Mouse (Mus musculus) heart, embryonic 13.5 days (tissue): ENCODE data around the gene Vmn1r9. TPM values are rescaled to one million over a fixed set of nuclear protein-coding genes. Genes with fewer than 3 reads are reported as not detected.
"Not testable (repeated sequence)": the region's sequence is repeated elsewhere in the genome, so short reads cannot be mapped to it uniquely, and the experiment has no call there.

Experiments
- ATAC-seq: fragments of 200-750 bp; cut with Nextera tagmentation; 2 replicates; pipeline ENCODE4 v1.8.0; 2017; ENCODE audit warnings: moderate TSS enrichment; ENCODE audit not compliant: insufficient number of reproducible peaks, low FRiP score, low TSS enrichment; ENCODE audit errors: extremely low read depth
- H3K27ac ChIP-seq: fragments of 300-500 bp; sonication (generic); replicated peaks from 2 replicates; pipeline ENCODE4 v1.5.1; 2015; ENCODE audit warnings: moderate library complexity, mild to moderate bottlenecking, inconsistent platforms
- H3K27me3 ChIP-seq: fragments of 300-500 bp; sonication (generic); replicated peaks from 2 replicates; pipeline ENCODE4 v1.6.1; 2015; ENCODE audit warnings: mild to moderate bottlenecking, inconsistent platforms
- H3K36me3 ChIP-seq: fragments of 300-500 bp; sonication (generic); 2 replicates; pipeline ENCODE4 v1.6.1; 2015; ENCODE audit warnings: mild to moderate bottlenecking, inconsistent platforms
- H3K4me1 ChIP-seq: fragments of 300-500 bp; sonication (generic); 2 replicates; pipeline ENCODE4 v1.6.1; 2015; ENCODE audit warnings: inconsistent platforms
- H3K4me2 ChIP-seq: fragments of 300-500 bp; sonication (generic); 2 replicates; pipeline ENCODE4 v1.6.1; 2015; ENCODE audit warnings: inconsistent platforms, mild to moderate bottlenecking, moderate library complexity
- H3K4me3 ChIP-seq: fragments of 300-500 bp; sonication (generic); 2 replicates; pipeline ENCODE4 v1.5.1; 2015; ENCODE audit warnings: moderate library complexity, mild to moderate bottlenecking, inconsistent platforms
- H3K9ac ChIP-seq: fragments of 300-500 bp; sonication (generic); 2 replicates; pipeline ENCODE4 v1.6.1; 2015; ENCODE audit warnings: inconsistent platforms, mild to moderate bottlenecking, moderate library complexity
- H3K9me3 ChIP-seq: fragments of 300-500 bp; sonication (generic); 2 replicates; pipeline ENCODE4 v1.6.1; 2016; ENCODE audit warnings: inconsistent platforms
- WGBS: fragments of 180-500 bp; shearing (Covaris S2); methylation state at CpG from one replicate; pipeline ENCODE4 v1.1.7; 2015; ENCODE audit warnings: mixed read lengths; 5-methylcytosine and 5-hydroxymethylcytosine counted together
- polyA plus RNA-seq: library from polyadenylated mRNA; unstranded; fragments of >200 nt; fragmentation: Nextera tagmentation; extraction: Ambion mirVana; gene quantifications from 2 replicates; pipeline ENCODE4 v1.2.1, GENCODE M21; 2015

The Vmn1r9 gene
- not detected in 2 replicates for polyA plus RNA-seq

DNA sequence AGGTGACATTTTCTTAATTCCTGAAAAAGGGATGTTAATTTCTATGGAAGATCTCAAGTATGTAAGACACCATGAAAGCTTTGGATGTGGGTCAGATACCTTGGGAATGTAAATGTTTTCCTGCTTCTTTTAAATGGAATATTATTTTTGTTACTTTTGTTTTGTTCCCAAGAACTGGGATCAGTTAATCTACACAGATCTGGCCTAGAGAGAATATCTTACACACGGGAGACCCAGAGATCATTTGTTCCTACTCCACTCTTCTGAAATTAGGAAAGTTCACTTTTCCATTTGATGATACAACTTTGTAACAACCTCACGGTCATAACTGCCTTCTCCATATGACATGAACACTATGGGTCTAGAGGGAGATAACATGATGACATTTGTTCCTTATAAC, at the start of gene Vmn1r9:
Vmn1r9 (plus strand) TSS at position 301 of the 400 bp plus-strand sequence.
- H3K4me1 ChIP-seq = no peaks in the 10 kb centered on the region
- H3K27me3 ChIP-seq = no peaks in the 10 kb centered on the region
- no peak within 1 kb of the TSS for H3K27ac ChIP-seq
- no peak for ATAC-seq
- H3K36me3 ChIP-seq = no peaks in the 10 kb centered on the region
- no peak within 1 kb of the TSS for H3K4me2 ChIP-seq
- H3K9me3 ChIP-seq = no peaks in the 10 kb centered on the region
- H3K4me3 ChIP-seq = no peak within 1 kb of the TSS
- H3K9ac ChIP-seq = no peak within 1 kb of the TSS
- WGBS = 67% methylated on average over 2 of the region's 2 CpGs

DNA sequence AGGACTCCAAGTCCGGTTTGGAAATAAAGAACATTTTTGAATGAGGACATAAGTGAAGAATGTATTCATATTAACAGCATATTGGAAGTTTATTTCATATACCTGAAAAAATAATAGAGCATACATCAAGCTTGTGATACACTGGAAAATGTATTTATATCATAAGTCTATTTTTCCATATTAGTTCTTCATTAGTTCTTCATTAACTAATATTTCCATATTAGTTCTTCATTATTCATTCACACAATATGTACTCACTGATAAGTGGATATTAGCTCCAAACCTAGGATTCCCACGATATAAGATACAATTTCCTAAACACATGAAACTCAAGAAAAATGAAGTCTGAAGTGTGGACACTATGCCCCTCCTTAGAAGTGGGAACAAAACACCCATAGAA, 41.4 kb upstream of the Vmn1r9 start, which contains the start of gene Vmn1r7:
Vmn1r7 (minus strand) TSS at position 101 of the 400 bp plus-strand sequence.
- H3K36me3 ChIP-seq, H3K27me3 ChIP-seq, H3K9me3 ChIP-seq, H3K27ac ChIP-seq, H3K4me3 ChIP-seq, H3K4me2 ChIP-seq, H3K9ac ChIP-seq, ATAC-seq, H3K4me1 ChIP-seq: not testable (repeated sequence)
- 73% methylated on average over 2 of the region's 2 CpGs for WGBS

DNA sequence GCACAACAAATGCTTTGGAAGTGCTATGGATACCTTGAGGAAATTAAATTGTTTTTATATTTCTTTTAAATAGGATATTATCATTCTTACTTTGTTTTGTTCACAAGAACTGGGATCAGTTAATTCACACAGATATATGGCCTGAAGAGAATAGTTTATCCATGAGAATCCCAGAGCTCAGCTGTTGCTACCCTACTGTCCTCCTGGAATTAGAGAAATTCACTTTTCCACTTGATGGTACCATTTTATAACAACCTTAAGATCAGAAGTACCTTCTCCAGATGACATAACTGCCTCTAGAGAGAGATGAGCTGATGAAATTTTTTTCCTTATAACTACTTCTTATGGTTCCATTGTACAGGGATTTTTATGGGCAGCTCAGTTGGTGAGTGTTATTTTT, 34.6 kb upstream of the Vmn1r9 start, which contains the start of gene Vmn1r8:
Vmn1r8 (plus strand) TSS at position 301 of the 400 bp plus-strand sequence.
- ATAC-seq = no peak

DNA sequence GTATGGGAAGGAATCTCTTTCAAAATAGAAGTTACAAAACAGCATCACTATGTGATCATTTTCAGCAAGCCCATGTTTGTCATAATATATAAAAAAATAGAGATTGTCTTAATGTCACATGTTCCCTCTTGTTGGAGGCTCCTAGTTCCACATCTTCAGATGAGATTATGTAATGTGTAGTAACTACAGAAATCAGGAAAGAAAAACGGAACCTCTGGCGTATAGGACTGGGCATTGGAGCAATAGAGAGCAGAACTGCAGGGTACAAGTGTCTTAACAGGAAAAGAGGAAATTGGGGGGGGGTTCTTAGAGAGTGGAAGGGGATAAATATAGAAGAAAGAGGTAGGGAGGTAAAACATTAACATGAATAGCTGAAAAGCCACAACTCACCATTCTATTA, 31.9 kb upstream of the Vmn1r9 start:
- Histone ChIP-seq H3K27me3 (no peaks in the 10 kb centered on the region), H3K9me3 (no peaks in the 10 kb centered on the region), H3K4me1 (no peaks in the 10 kb centered on the region), H3K4me3 (no peak overlapping the region), H3K36me3 (no peaks in the 10 kb centered on the region), H3K4me2 (no peak overlapping the region), H3K9ac (no peak overlapping the region), H3K27ac (no peak overlapping the region)
- WGBS = 75% methylated on average over 2 of the region's 2 CpGs
- no peak for ATAC-seq

More for the DNA sequence above, 34.6 kb upstream of the Vmn1r9 start, which contains the start of gene Vmn1r8:
- H3K27ac ChIP-seq = no peak within 1 kb of the TSS
- no peaks in the 10 kb centered on the region for H3K36me3 ChIP-seq
- no peaks in the 10 kb centered on the region for H3K9me3 ChIP-seq
- no peaks in the 10 kb centered on the region for H3K4me1 ChIP-seq
- H3K4me2 ChIP-seq = no peak within 1 kb of the TSS
- H3K4me3 ChIP-seq = no peak within 1 kb of the TSS
- no peak within 1 kb of the TSS for H3K9ac ChIP-seq
- no peaks in the 10 kb centered on the region for H3K27me3 ChIP-seq

DNA sequence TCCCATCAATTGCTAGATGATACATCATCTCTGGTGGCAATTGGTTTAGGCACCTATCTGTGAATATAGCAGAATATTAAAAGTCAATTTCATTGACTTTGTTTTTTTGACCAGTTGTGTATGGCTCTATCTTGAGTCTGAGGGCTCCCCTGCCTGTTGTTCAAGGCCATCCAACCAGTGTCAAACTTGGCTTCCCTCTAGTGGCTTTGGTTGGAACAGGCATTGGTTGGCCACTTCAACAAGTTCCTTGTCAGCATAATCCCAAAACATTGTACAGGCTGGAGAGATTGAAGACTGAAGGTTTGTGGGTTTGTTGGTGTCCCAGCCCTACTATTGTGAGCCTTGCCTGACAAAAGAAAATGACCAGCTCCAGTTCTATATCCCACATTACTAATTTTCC, 2.9 kb upstream of the Vmn1r9 start:
- H3K4me3 ChIP-seq = no peak overlapping the region
- no peaks in the 10 kb centered on the region for H3K4me1 ChIP-seq
- no peak overlapping the region for H3K27ac ChIP-seq
- no peaks in the 10 kb centered on the region for H3K36me3 ChIP-seq
- ATAC-seq = no peak
- no peak overlapping the region for H3K9ac ChIP-seq
- no peak overlapping the region for H3K4me2 ChIP-seq
- no peaks in the 10 kb centered on the region for H3K27me3 ChIP-seq
- no peaks in the 10 kb centered on the region for H3K9me3 ChIP-seq

DNA sequence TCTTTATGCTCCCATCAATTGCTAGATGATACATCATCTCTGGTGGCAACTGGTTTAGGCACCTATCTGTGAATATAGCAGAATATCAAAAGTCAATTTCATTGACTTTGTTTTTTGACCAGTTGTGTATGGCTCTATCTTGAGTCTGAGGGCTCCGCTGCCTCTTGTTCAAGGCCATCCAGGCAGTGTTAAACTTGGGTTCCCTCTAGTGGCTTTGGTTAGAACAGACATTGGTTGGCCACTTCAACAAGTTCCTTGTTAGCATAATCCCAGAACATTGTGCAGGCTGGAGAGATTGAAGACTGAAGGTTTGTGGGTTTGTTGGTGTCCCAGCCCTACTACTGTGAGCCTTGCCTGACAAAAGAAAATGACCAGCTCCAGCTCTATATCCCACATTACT, 39.8 kb downstream of the Vmn1r9 start:
- H3K9ac ChIP-seq = no peak overlapping the region
- 61% methylated on average over 1 of the region's 1 CpGs for WGBS
- no peak overlapping the region for H3K4me2 ChIP-seq
- H3K9me3 ChIP-seq = no peaks in the 10 kb centered on the region
- no peak overlapping the region for H3K27ac ChIP-seq
- no peak for ATAC-seq
- no peaks in the 10 kb centered on the region for H3K4me1 ChIP-seq
- H3K4me3 ChIP-seq = no peak overlapping the region
- H3K36me3 ChIP-seq = no peaks in the 10 kb centered on the region
- H3K27me3 ChIP-seq = no peaks in the 10 kb centered on the region

DNA sequence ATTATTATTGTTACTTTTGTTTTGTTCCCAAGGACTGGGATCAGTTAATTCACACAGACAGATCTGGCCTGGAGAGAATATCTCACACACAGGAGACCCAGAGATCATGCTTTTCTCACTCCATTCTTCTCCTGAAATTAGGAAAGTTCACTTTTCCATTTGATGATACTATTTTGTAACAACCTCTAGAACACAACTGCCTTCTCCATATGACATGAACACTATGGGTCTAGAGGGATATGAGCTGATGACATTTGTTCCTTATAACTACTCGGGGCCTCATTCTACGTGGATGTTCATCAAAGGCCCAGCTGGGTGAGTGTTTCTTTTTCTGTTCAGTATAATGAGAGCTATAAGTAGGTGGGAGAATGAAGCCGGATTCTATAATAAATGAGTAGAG, 42.6 kb downstream of the Vmn1r9 start, which contains the start of gene Vmn1r10:
Vmn1r10 (plus strand) TSS at position 301 of the 400 bp plus-strand sequence.
- Histone ChIP-seq H3K9me3 (no peaks in the 10 kb centered on the region), H3K27me3 (no peaks in the 10 kb centered on the region), H3K9ac (no peak within 1 kb of the TSS), H3K4me1 (no peaks in the 10 kb centered on the region), H3K27ac (no peak within 1 kb of the TSS), H3K36me3 (no peaks in the 10 kb centered on the region), H3K4me2 (no peak within 1 kb of the TSS), H3K4me3 (no peak within 1 kb of the TSS)
- ATAC-seq = no peak
- 67% methylated on average over 3 of the region's 3 CpGs for WGBS

Other genes starting within 250 kb of the Vmn1r9 start
- gene Fkbp9, start 234.7 kb upstream of the Vmn1r9 start, polyA plus RNA-seq = 131 and 139 TPM in 2 replicates
- 65.9 and 68.6 TPM in 2 replicates for gene Nt5c3, start 142.9 kb upstream of the Vmn1r9 start, polyA plus RNA-seq
- 0.06 and 0.09 TPM in 2 replicates for gene Vmn1r4, start 142.8 kb upstream of the Vmn1r9 start, polyA plus RNA-seq
- gene Vmn1r5, start 96.5 kb upstream of the Vmn1r9 start, polyA plus RNA-seq = not detected in 2 replicates
- gene Vmn1r6, start 69.5 kb upstream of the Vmn1r9 start, polyA plus RNA-seq = not detected in 2 replicates
- not detected in 2 replicates for gene Vmn1r7, start 41.5 kb upstream of the Vmn1r9 start, polyA plus RNA-seq
- gene Vmn1r8, start 34.5 kb upstream of the Vmn1r9 start, polyA plus RNA-seq = not detected in 2 replicates
- gene Vmn1r10, start 42.7 kb downstream of the Vmn1r9 start, polyA plus RNA-seq = not detected in 2 replicates
- not detected in 2 replicates for gene Vmn1r11, start 66.7 kb downstream of the Vmn1r9 start, polyA plus RNA-seq
- not detected in 2 replicates for gene Vmn1r12, start 90.1 kb downstream of the Vmn1r9 start, polyA plus RNA-seq
- not detected in 2 replicates for gene Vmn1r13, start 136.5 kb downstream of the Vmn1r9 start, polyA plus RNA-seq
- gene Vmn1r14, start 164.9 kb downstream of the Vmn1r9 start, polyA plus RNA-seq = not detected in 2 replicates
- gene Vmn1r15, start 191.2 kb downstream of the Vmn1r9 start, polyA plus RNA-seq = 0.07 TPM in 1 of 2 replicates, not detected in the other